Mouse (Mus musculus): ENCODE measurements around the gene 1810062G17Rik.

Gene 1810062G17Rik

GRCm38 (mm10) chr3:36475532-36476087 lies at the start of gene 1810062G17Rik, which contains the start of gene Anxa5:
1810062G17Rik (plus strand) TSS chr3:36475937.
Anxa5 (minus strand) TSS chr3:36475894.
- in situ Hi-C loops (cut with MboI): no loop called here

- in situ Hi-C loops (cut with MboI): no loop called here
Observed at GRCm38 (mm10) chr3:36427386-36427785, 48.4 kb upstream of the 1810062G17Rik start.

- in situ Hi-C loops (cut with MboI): no loop called here
Observed at GRCm38 (mm10) chr3:36430360-36430759, 45.4 kb upstream of the 1810062G17Rik start.

GRCm38 (mm10) chr3:36440280-36440679 lies 35.5 kb upstream of the 1810062G17Rik start:
- in situ Hi-C loops (cut with MboI): no loop called here

- in situ Hi-C loops (cut with MboI): no loop called here
Observed at GRCm38 (mm10) chr3:36442426-36442825, 33.3 kb upstream of the 1810062G17Rik start.

- in situ Hi-C loops (cut with MboI): no loop called here
Observed at GRCm38 (mm10) chr3:36446041-36446440, 29.7 kb upstream of the 1810062G17Rik start.

GRCm38 (mm10) chr3:36446506-36446905 lies 29.2 kb upstream of the 1810062G17Rik start:
- in situ Hi-C loops (cut with MboI): no loop called here

GRCm38 (mm10) chr3:36446918-36447317 lies 28.8 kb upstream of the 1810062G17Rik start:
- in situ Hi-C loops (cut with MboI): no loop called here

- in situ Hi-C loops (cut with MboI): no loop called here
Observed at GRCm38 (mm10) chr3:36449292-36450165, 26.2 kb upstream of the 1810062G17Rik start.

- in situ Hi-C loops (cut with MboI): no loop called here
Observed at GRCm38 (mm10) chr3:36452502-36452901, 23.2 kb upstream of the 1810062G17Rik start.

- in situ Hi-C loops (cut with MboI): no loop called here
Observed at GRCm38 (mm10) chr3:36455124-36455523, 20.6 kb upstream of the 1810062G17Rik start.

- in situ Hi-C loops (cut with MboI): no loop called here
Observed at GRCm38 (mm10) chr3:36455566-36455965, 20.2 kb upstream of the 1810062G17Rik start.

GRCm38 (mm10) chr3:36460717-36461116 lies 15.0 kb upstream of the 1810062G17Rik start:
- in situ Hi-C loops (cut with MboI): no loop called here

GRCm38 (mm10) chr3:36461819-36462218 lies 13.9 kb upstream of the 1810062G17Rik start:
- in situ Hi-C loops (cut with MboI): no loop called here

- in situ Hi-C loops (cut with MboI): no loop called here
Observed at GRCm38 (mm10) chr3:36462348-36462747, 13.4 kb upstream of the 1810062G17Rik start.

- in situ Hi-C loops (cut with MboI): no loop called here
Observed at GRCm38 (mm10) chr3:36465538-36465937, 10.2 kb upstream of the 1810062G17Rik start.

- in situ Hi-C loops (cut with MboI): no loop called here
Observed at GRCm38 (mm10) chr3:36467632-36468031, 8.1 kb upstream of the 1810062G17Rik start.

GRCm38 (mm10) chr3:36468871-36469270 lies 6.9 kb upstream of the 1810062G17Rik start:
- in situ Hi-C loops (cut with MboI): no loop called here

GRCm38 (mm10) chr3:36471856-36472255 lies 3.9 kb upstream of the 1810062G17Rik start:
- in situ Hi-C loops (cut with MboI): no loop called here

- in situ Hi-C loops (cut with MboI): no loop called here
Observed at GRCm38 (mm10) chr3:36473222-36473621, 2.5 kb upstream of the 1810062G17Rik start.

- in situ Hi-C loops (cut with MboI): no loop called here
Observed at GRCm38 (mm10) chr3:36474421-36474820, 1.3 kb upstream of the 1810062G17Rik start.

GRCm38 (mm10) chr3:36474938-36475483 lies 726 bp upstream of the 1810062G17Rik start:
- in situ Hi-C loops (cut with MboI): no loop called here

Measured in mature B cell (primary cell).